Mouse (Mus musculus) layer of hippocampus, adult 9-10 months (tissue): Measurements from ENCODE around the gene Otx2.

Source experiments
- DNase-seq: peaks from one replicate; pipeline ENCODE4 v3.0.0; 2022; ENCODE audit warnings: low spot score

The Otx2 gene

DNA sequence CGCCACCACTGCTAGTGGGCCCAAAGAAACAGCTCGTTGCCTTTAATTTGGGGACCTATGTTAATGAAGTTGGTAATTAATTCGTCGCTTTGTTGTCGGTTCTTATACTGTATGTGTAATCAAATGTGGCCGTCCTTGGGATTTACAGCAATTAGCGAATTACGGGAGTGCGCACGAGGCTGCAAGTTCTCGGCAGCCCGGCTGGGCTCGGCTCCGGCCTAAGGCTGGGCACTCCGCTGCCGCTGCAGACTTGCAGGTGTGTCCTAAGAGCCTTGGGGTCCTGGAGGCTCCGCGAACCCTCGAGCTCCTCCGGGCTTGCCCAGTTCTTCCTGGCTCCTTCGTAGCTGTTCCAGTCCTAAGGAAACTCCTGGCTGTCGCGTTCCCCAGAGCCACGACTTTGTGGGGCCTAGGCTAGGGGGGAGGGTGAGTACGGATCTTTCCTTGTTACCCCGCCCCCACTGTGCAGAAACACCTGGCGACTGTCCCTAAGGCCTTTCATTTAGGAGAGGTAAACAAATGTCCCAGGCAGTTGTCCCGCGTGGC lies 4.8 kb downstream of the Otx2 start:
- no peak for DNase-seq

DNA sequence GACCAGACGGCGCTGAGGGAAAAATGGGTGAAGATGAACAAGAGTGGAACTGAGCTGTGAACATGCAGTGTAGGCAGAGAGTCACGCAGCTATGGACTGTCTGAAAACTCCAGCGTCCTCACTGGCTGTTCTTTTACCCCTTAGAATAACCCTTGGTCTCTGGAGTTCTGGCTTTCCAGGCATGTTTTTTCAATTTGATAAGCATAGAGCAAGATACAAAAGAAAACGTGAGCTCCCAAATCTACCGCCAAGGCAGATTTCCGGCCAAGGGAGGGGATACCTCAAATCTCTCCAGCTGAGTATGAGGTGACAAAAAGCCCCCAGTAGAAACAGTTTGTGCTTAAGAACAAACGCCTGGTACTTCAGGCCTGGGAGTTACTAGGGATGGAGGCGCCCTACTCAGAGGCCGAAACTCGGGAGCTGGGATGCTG lies 5.6 kb downstream of the Otx2 start:
- no peak for DNase-seq

DNA sequence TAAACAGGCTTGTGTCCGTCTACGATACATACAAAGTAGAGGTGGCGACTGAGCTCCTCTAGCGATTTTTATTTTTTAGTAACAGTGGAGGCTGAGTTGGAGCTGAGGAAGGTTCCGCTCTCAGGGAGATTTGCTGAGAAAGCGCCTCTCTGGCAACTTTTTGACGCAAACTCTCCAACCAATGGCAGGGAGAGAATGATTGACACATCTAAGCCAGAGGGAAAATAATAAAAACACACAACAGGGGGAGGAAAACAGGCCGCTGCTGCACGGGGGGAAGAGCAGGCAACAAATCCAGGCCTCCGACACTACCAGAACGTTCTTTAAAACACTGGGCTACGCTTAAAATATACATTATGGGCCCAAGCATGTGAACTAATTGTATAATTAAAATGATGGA lies 6.2 kb downstream of the Otx2 start:
- DNase-seq: no peak

DNA sequence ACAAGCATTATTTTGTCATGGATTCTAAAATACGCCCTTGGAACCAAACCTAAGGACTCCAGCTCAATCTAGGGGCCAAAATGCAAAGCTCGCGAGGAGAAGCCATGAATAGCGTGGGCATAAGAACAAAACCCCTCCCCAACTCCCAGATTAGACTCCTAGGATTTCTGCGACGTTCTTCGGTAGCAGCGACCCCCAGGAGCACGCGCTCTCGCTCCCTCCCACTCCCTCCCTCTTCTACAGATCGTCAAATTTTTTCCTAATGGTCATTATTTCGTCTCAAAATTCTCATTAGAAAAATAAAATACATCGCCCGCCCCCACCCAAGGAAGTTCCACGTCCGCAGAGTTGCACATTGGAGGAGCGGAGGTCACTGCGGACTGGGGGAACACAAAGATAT lies 6.8 kb downstream of the Otx2 start:
- no peak for DNase-seq

DNA sequence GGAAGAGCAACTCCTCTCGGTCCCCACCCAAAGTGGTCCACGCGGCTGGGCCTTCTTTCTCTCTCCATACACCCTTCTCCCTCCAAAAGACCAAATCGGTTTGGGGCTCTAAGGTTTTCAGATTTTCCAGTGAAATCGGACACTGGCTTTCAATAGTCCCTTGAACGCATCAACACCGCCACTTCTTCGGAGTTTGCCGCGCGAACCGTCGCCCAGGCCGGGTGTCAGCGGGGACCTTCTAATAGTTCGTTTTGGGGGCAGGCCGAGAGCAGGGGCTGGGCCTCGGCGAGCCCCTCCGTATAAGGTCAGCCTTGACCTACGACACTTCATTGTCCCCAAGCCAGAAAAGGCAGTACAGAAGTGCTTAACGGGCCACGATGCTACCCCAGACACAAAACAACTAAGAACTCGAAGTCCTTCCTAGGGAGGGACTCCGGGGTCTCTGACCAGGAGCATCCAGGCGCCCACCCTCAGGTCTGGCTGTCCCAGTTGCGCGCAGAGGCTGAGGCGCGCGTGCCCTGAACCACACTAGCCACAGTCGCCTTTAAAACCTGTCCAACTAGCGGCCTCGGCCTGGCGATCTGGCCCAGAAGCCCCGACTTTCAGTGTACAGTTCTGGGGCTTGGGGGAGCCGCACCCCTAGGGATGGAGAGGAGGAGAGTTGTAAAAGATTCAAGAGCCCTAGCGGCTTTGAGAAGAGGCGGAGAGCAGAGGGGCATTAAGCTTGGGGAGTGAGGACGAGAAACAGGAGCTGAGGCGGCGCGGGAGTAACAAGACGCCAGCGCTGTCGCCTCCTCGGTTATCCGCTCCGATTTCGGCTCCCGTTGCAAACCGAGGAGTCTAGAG lies 7.6 kb downstream of the Otx2 start:
- DNase-seq: no peak

DNA sequence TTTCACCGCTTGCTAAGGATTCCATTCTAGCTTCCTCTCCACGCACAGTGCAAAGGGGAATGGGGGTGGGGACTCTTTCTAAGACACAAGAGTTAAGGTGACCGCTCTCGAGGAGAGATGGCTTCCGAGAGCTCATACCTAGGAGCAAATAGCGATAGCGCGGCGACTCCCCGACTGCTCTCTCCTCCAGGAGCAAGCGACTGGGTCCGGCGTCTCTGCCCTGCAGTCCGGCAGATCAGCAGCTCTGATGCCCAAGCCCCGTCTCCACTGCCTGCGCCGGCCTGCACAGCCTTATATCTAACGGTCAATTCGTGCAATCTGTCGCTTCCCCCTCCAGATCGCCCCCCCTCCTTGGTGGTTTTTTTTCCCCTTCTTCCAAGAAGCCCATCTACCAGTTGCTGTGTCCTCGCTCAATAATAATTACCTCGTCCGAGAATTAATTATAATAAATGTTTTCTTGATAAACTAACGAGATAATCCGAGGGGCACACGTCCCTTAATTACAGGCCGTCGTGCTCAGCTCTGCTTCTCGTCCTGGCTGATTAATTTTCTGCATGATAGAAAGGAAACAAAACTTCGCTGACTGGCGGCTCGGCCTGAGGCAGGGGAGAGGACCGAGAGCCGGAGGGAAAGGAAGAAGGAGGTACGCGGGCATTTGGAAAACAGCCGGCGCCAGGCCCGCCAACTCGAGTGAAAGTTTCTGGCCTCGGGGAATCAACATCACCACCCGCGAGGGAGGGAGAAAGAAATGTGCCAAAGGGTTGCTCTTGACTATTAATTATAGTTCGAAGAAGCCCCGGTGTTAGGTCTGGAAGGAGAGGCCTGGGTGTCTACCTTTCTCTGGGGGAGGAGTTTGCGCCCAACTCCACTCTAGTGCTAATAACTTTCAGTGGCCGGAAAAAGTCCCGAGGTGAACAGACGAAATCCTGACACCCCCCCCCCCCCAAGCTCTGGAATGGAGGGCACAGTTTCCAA lies 8.5 kb downstream of the Otx2 start:
- DNase-seq: no peak

DNA sequence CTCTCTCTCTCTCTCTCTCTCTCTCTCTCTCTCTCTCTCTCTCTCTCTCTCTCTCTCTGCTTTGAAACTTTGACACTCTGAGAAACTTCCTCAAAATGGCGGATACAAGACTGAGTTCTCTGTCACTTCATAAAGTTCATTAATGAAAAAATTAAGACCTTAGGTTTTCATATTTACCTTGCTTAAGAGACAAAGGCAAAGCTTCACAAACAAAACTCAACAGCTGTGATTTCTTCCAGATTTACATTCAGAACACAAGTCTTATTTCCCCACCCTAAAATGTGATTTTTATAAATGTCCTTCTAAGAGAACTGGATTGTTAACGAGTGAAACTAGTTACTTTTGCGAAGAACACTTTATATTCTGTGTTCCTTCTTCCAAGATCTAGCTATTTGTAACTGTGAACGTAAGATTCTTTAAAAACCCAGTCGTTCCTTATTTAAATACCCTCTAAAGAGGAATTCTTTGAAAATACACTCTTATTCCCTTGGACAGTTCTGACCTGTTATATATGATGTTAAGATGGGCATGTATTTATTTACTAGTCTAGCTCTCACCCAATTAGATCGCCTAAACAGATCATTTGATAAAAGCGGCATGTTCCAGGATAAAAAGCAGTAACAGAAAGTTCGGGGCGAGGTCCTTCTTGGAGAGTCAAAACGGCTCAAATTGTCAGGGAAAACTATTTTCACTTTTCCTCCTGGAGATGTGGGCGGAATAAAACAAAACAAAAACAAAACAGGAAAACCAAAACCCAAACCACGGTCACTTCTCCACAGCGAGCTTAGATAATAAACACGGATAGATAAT lies 9.4 kb downstream of the Otx2 start:
- no peak for DNase-seq

DNA sequence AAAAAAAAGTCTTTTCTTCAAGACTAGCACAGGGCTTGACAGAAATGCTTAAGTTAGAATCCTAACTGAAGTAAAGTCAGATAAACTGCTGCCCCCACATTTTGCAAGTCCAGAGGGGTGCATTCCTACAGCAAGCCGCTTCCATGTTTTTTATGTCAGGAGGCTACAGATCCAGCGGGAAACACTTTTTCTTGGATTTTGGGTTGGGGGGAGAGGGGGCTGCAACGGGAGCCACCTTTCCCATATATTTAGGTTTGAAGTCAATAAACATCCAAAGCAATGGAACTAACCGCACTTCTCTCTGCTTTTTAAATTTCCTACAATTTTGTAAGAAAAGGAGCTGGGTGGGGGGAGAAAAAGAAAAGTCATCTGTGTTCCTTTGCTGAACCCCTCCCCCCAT lies 10.1 kb downstream of the Otx2 start:
- no peak for DNase-seq

DNA sequence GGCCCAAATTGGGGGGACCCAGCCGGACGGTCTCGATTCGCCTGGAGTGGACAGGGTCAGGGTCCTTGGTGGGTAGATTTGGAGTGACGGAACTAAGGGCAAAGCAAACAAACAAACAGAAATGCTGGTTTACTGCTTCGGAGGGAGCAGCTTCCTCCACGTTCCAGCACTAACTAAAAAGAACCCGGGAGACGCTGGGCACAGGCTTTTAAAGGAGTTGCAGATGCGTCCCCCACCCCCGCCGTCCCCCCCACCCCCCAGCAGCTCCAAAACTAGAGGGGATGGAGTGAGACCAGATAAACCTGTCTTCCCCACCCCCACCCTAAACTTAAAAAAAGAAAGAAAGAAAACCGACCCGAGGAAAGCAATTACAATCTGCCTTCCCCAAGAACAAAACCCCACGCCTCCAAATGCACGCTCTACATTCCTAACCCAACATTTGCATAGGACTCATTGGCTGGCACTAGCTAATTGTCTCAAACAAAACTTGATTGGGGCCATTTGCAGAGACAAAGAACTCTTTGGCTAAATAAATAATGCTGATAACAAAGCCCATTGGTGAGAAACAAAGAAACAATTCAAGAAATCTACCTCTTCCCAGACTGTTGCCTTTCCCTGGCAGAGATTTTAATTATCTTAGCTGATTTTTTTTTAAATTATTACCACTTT lies 10.9 kb downstream of the Otx2 start:
- no peak for DNase-seq

DNA sequence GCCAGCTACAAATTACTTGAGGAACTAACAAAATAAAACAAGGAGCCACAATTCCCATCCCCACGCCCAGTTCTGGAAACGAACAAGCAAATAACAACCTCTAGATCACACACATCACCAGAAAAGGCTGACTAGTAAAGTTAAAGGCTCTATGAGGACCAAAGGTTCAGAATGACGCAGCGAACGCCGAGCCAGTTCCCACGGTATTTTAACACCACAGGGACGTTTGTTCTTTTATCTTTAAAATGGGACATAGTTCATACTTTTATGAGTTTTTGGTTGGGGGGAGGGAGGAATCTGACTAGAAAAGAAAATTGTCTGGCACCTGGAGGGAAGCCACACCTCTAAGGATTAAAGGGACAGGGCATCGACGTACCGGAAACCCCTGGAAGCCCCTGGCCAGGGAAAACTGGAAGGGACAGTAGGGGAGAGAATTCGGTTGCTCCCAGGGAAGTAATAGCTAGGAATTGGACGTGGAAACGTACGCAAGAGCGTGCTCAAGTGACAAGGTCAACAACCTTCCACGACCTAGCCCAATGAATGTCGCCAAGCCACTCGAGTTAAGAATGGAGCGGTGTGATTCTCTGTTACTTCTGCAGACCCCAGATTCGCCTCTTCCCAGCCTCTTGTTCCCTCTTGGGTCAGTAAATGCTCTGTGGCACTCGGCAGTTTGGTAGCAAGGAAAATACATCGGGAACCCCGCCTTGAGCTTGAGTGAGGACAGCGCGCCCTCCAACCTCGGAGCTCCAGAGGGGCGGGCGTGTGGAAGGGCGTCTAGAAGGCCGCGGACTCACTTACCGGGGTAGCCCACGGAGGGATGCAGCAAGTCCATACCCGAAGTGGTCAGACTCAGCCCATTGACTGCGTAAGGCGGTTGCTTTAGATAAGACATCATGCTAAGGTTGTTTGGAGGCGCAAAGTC lies 11.7 kb downstream of the Otx2 start:
- DNase-seq: no peak

DNA sequence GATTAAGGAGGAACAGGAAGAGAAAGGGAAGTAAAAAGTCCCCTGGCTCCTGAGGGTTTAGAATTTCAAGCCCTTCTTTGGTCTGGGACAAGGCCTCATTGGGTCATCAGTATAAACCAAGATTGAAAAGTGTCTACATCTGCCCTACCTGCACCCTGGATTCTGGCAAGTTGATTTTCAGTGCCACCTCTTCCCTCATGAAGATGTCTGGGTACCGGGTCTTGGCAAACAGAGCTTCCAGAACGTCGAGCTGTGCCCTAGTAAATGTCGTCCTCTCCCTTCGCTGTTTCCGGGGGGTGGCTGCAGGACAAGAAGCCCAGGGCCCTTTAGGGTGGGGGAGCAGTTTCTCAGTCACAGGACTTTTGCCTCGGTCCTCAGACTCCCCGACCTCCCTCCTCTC lies 12.5 kb downstream of the Otx2 start:
- DNase-seq: no peak

DNA sequence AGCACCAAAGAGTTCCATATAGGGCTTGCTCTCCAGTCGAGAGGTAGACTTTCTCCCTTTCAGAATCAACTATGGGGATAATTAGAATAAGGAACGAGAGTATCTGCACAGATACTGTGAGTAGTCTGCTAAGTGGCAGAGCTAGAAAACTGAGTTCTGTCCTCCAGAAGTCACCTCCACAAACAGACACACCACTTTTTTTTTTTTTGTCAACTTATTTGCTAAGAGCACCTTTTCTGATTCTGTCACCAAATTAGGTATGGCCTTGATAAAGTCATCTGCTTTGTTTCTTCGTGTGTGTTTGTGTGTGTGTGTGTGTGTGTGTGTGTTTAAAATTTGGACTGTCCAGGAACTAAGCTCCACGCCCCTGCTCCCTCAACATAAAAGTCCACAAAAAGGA lies 13.0 kb downstream of the Otx2 start:
- no peak for DNase-seq

DNA sequence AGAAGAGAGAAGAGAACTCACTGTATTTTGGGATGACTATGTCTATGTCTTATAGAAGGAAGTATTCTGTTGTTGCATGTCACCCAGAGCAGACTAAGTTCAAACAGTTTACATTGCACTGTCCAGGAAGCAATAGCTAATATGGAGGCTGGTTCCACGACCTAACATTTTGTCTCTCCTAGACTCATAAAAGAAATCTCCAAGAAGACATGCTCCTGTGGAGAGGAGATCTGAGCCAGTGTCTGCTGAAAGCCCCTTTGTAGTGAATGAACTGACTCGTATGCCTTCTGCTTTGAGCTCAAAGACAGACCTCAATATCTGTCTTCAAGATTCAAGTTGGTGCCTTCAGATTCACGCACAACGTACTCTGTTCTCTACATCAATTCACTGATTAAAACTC lies 14.0 kb downstream of the Otx2 start:
- no peak for DNase-seq

DNA sequence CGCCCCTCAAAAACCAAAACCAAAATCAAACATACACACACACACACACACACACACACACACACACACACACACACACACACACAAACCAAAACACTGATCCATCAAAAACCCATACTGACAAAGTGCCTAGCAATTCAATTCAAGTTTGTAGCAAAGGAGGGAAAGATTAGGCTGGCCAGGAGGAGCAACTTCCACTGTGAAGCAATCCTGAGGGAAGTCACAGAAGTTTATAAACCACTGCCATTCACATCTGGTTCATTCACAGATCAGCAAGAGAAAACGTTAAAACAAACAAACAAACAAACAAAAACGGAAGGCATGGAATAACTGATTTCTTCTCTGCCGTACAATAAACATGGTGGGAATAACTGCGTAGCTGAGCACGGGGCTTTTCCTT lies 16.4 kb downstream of the Otx2 start:
- no peak for DNase-seq

DNA sequence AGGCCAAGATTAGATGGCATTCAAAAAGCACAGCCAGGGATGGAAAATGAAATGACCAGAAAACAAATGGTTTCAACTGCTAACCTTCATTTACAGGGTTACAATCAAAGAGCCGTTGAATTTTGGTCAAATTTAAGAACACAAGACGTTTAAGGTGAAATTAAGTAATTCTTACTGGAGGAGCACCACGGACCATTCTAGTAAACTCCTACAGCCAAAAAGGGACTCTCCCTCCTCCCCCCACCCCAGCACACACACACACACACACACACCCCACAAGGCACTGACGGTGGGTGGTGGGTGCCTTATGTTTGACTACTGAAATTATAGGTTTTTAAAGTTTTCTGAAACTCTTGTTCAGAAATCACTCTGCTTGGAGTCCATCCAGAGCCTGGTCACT lies 16.9 kb downstream of the Otx2 start:
- no peak for DNase-seq

DNA sequence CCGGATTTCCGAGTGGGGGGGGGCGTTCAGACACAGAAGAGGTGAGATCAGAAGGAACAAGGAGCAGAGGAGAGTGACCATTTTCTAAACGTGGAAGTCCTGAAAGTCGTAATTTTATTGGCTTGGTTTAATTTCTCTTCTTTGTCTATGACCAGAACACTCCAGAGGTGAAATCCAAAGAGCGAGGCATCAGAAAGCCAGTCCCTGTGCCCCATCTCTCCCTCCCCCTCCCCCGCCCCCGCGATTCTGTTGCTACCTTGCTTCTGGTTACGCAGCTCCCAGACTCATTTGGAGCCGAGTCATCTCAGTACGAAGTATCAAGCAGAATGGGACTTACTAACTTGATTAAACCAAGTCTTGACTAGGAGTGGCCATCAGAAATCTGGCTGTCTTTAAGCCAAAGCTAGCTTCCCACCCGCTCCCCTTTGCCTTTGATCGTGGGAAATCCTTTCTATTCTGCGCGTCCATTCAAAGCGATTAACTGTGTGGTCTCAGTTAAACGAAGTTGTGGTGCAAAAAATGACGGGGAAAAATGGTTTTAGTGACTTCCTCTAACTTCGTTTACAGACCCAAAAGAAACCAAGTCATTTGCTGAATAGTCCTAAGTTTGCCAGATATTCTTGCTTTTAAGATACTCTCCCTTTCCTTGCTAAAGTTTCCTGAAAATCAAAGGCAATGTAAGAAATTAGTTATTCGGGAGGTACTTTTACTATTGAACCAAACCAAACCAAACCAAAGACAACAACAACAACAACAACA lies 17.6 kb downstream of the Otx2 start:
- no peak for DNase-seq

DNA sequence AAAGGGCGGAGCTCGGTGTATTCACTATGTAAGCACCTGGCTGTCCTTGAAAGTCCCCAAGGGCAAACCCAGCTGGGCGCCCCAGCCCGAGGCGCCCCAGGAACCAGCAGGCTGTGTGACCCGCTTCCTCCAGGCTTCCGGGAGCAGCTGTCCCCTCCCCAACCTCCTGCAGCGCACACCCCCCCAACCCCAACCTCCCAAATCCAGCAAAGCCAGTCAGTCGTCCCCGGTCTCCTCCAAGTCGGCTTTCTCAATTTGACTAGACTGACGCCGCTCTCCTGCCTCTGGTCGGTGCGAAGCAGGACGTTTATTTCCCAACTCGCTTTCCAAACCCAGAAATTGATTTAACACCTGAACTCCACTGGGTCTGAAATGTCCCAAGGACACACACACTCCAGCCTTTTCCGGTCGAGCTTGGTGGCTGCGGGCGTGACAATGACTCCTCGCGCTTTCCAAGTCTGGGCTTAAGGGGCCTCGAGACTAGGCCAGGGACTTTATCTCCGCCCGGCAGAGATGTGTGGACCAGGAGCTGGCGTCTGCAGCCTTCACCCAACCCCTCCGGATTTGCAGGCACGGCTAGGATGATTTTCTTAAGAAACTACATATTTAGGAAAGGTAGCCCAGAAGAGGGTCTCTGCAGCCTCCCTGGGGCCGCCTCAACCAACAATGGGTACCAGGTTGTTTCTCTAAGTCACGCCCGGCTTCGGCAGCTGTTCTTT lies 18.4 kb downstream of the Otx2 start:
- DNase-seq: no peak

DNA sequence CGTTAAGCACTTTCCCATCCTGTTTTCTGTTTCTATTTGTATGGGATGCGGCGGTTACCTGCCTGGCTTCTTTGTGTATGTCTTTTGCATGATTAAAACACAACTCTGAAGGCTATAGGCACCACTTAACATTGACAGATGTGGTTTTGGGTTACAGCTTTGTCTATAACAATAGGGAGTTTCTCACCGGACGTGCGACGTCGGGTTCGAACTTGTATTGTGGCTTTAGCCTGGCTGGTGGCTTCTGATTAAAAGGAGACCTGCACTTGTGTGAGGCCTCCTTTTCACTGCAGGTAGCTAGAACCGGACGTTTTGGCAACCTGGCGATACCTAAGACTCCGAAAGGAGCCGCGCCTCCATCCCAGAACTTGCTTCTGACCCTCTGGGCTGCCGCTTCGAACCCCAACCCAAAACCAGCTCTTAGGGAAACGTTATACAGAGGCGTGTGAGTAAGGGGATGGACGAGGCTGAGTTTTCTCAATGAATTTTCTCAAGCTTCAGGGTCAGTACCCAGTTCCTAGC lies 19.0 kb downstream of the Otx2 start:
- DNase-seq: no peak
